Mouse (Mus musculus): Measurements from ENCODE around the gene Anapc11.

DNA sequence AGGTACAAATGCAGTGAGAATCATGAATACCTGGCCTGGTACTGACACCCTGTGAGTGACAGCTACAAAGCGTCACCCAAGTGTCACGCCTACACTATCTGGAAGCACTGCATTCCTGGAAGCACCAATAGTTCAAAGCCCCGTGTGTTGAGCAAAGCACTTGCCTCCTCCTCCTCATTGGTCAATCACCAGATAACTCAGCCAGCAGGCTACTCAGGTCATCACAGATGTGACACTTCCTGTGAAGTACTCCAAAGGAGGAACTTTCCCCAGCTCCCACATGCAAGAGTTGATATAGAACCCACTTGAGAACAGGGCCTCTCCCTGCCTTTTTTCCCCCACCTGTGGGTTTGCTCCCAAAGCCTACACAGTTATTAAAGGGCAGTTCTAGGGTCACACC is 27.1 kb upstream of the Anapc11 start:
- TF ChIP-seq CTCF (IDR thresholded peaks at IDR 0.05; ENCODE audit: low read depth, low read length) = no peak
- no peak for TF ChIP-seq TAL1 (conservative IDR thresholded peaks at IDR 0.05; ENCODE audit: low read depth, low read length)
- no peak for TF ChIP-seq POLR2AphosphoS5 (IDR thresholded peaks at IDR 0.05; ENCODE audit: insufficient replicate concordance, low read depth, low read length)
